Mouse (Mus musculus) bone marrow, adult 2 months (tissue): ENCODE data around the gene Gm1113.

ENCODE experiments used
- CTCF ChIP-seq: fragments of 200-500 bp; IDR thresholded peaks from 2 replicates; pipeline ENCODE4 v1.5.1; 2011; ENCODE audit warnings: low read length, control low read depth; ENCODE audit not compliant: control insufficient read depth, insufficient read depth
- POLR2A ChIP-seq: fragments of 200-500 bp; IDR thresholded peaks from 2 replicates; pipeline ENCODE4 v1.6.1; 2011; ENCODE audit warnings: low read depth, mild to moderate bottlenecking, control low read depth, low read length, borderline replicate concordance; ENCODE audit not compliant: control insufficient read depth

GRCm38 (mm10) chr9:35483949-35484348, 34.1 kb downstream of the Gm1113 start:
- TF ChIP-seq CTCF (no peak), POLR2A (no peak)
